In genomic region chr2:93809931-93810330, GRCm38 (mm10) we compare ENCODE assay signal across 8 mouse cellular contexts. TPM values are rescaled to one million over a fixed set of nuclear protein-coding genes. Genes with fewer than 3 reads are reported as not detected.
DNase-seq lines count a peak whose midpoint lies in the region; ATAC-seq and TF ChIP-seq lines count a peak whose summit lies in the region.

No protein-coding gene starts in this region.

- no peak overlapping the region for H3K4me2 ChIP-seq in midbrain, embryonic 14.5 days (ENCODE audit: low read length)
- no peak overlapping the region for H3K4me2 ChIP-seq in midbrain, embryonic 16.5 days (ENCODE audit: low read length)
- no peak overlapping the region for H3K4me2 ChIP-seq in hindbrain, embryonic 16.5 days (ENCODE audit: low read length)

- peak; percentile 96 for TF ChIP-seq CTCF in cerebellum, adult 2 months (IDR thresholded peaks at IDR 0.05; ENCODE audit: borderline replicate concordance, insufficient read depth, low read depth, low read length)

- 12% methylated on average over 2 of the region's 2 CpGs for WGBS in midbrain, embryonic 14.5 days
- WGBS in midbrain, embryonic 16.5 days = 8% methylated on average over 2 of the region's 2 CpGs
- WGBS in cerebellum, adult 2 months = 8% methylated on average over 2 of the region's 2 CpGs
- 10% methylated on average over 2 of the region's 2 CpGs for WGBS in hindbrain, embryonic 16.5 days

- no peaks in the 10 kb centered on the region for H3K9me3 ChIP-seq in midbrain, embryonic 14.5 days (ENCODE audit: control insufficient read depth, low read length)
- H3K9me3 ChIP-seq in midbrain, embryonic 16.5 days (replicated peaks; ENCODE audit: control insufficient read depth, low read length, poor library complexity, severe bottlenecking) = no peaks in the 10 kb centered on the region
- H3K9me3 ChIP-seq in hindbrain, embryonic 16.5 days (ENCODE audit: control insufficient read depth, low read length) = no peaks in the 10 kb centered on the region

- TF ChIP-seq POLR2A in cerebellum, adult 2 months (IDR thresholded peaks at IDR 0.05; ENCODE audit: borderline replicate concordance, insufficient read depth, low read length) = no peak

- H3K4me3 ChIP-seq in midbrain, embryonic 14.5 days (replicated peaks; ENCODE audit: low read depth, low read length) = no peak overlapping the region
- no peak overlapping the region for H3K4me3 ChIP-seq in midbrain, embryonic 16.5 days (ENCODE audit: low read depth, low read length)
- H3K4me3 ChIP-seq in cerebellum, adult 2 months (replicated peaks; ENCODE audit: insufficient read depth, low read depth, low read length) = no peak overlapping the region
- H3K4me3 ChIP-seq in hindbrain, embryonic 16.5 days (ENCODE audit: low read length) = no peak overlapping the region

- ATAC-seq in midbrain, embryonic 14.5 days (ENCODE audit: low FRiP score, low TSS enrichment) = no peak
- no peak for ATAC-seq in midbrain, embryonic 16.5 days
- ATAC-seq in hindbrain, embryonic 16.5 days = peak; percentile 40; the same call in 1 of the 2 replicates
- peak; percentile 92 for ATAC-seq in megakaryocyte progenitor cell, adult 5-6 weeks (replicated peaks; ENCODE audit: poor library complexity)

- no peak overlapping the region for H3K9ac ChIP-seq in midbrain, embryonic 14.5 days (replicated peaks; ENCODE audit: low read length)
- H3K9ac ChIP-seq in midbrain, embryonic 16.5 days (ENCODE audit: low read depth, low read length) = no peak overlapping the region
- H3K9ac ChIP-seq in hindbrain, embryonic 16.5 days (ENCODE audit: low read depth, low read length) = no peak overlapping the region

- intact Hi-C loops in left cerebral cortex, postnatal 25 days (cut with DNase I) = no loop called here

- no peak overlapping the region for H3K27ac ChIP-seq in midbrain, embryonic 14.5 days (replicated peaks; ENCODE audit: low read depth, low read length)
- no peak overlapping the region for H3K27ac ChIP-seq in midbrain, embryonic 16.5 days (ENCODE audit: low read length)
- no peak overlapping the region for H3K27ac ChIP-seq in cerebellum, adult 2 months (ENCODE audit: insufficient read depth, low read length)
- no peak overlapping the region for H3K27ac ChIP-seq in hindbrain, embryonic 16.5 days (ENCODE audit: low read depth, low read length)

- peak; percentile 39 to 72 for DNase-seq in adrenal gland, adult (ENCODE audit: inconsistent age in 2 of 2, low spot score in 1 of 2)
- DNase-seq in adrenal gland, postnatal 4 days (ENCODE audit: low spot score in 2 of 2) = no peak
- DNase-seq in midbrain, embryonic 14.5 days = peak; percentile 55
- DNase-seq in cerebellum, adult 2 months = peak; percentile 52 to 61
- DNase-seq in left cerebral cortex, postnatal 25 days (ENCODE audit: low spot score in 2 of 2) = no peak

- no peaks in the 10 kb centered on the region for H3K27me3 ChIP-seq in midbrain, embryonic 14.5 days (ENCODE audit: control insufficient read depth, insufficient read depth, low read length)
- no peaks in the 10 kb centered on the region for H3K27me3 ChIP-seq in midbrain, embryonic 16.5 days (ENCODE audit: control insufficient read depth, insufficient read depth, low read depth, low read length)
- no peaks in the 10 kb centered on the region for H3K27me3 ChIP-seq in cerebellum, adult 2 months (ENCODE audit: control insufficient read depth, insufficient read depth, low read length)
- H3K27me3 ChIP-seq in hindbrain, embryonic 16.5 days (replicated peaks; ENCODE audit: control insufficient read depth, insufficient read depth, low read length) = no peaks in the 10 kb centered on the region

- peaks cover 71% of the 10 kb centered on the region for H3K36me3 ChIP-seq in midbrain, embryonic 14.5 days (ENCODE audit: control insufficient read depth, insufficient read depth, low read length)
- peaks cover 24% of the 10 kb centered on the region for H3K36me3 ChIP-seq in midbrain, embryonic 16.5 days (ENCODE audit: control insufficient read depth, insufficient read depth, low read length)
- peaks cover 31% of the 10 kb centered on the region for H3K36me3 ChIP-seq in hindbrain, embryonic 16.5 days (ENCODE audit: control insufficient read depth, insufficient read depth, low read length)

- no peaks in the 10 kb centered on the region for H3K4me1 ChIP-seq in midbrain, embryonic 14.5 days (ENCODE audit: control insufficient read depth, insufficient read depth, low read length)
- H3K4me1 ChIP-seq in midbrain, embryonic 16.5 days (ENCODE audit: control insufficient read depth, insufficient read depth, low read length) = no peaks in the 10 kb centered on the region
- peaks cover 16% of the 10 kb centered on the region for H3K4me1 ChIP-seq in cerebellum, adult 2 months (ENCODE audit: control insufficient read depth, insufficient read depth, low read length)
- no peaks in the 10 kb centered on the region for H3K4me1 ChIP-seq in hindbrain, embryonic 16.5 days (ENCODE audit: control insufficient read depth, insufficient read depth, low read depth, low read length)

RNA-seq across cellular contexts. Expression of gene Ext2, which starts 12.4 kb away (rescaled TPM):
- 100 to 1,000 TPM; 108 to 118 TPM for total RNA-seq in adrenal gland, postnatal 4 days (2021)
- polyA plus RNA-seq in midbrain, embryonic 14.5 days (2014; fragmentation: Nextera tagmentation; extraction: Ambion mirVana) = 61.0 and 69.9 TPM in 2 replicates
- polyA plus RNA-seq in midbrain, embryonic 16.5 days (2015; fragmentation: Nextera tagmentation; extraction: Ambion mirVana) = 71.3 and 74.9 TPM in 2 replicates
- polyA plus RNA-seq in cerebellum, adult 2 months (2012; rRNA removed) = 40.1 and 42.3 TPM in 2 replicates
- 68.2 and 81.9 TPM in 2 replicates for polyA plus RNA-seq in hindbrain, embryonic 16.5 days (2015; fragmentation: Nextera tagmentation; extraction: Ambion mirVana)
- 40.6 and 41.3 TPM in 2 replicates for total RNA-seq in megakaryocyte progenitor cell, adult 5-6 weeks (2015)
- total RNA-seq in megakaryocyte progenitor cell, adult 5-6 weeks (2017) = 26.1 and 28.7 TPM in 2 replicates
- total RNA-seq in left cerebral cortex, postnatal 25 days (2021) = 10 to 100 TPM; 51.2 to 53.0 TPM

RNA-seq across cellular contexts. Expression of gene Accs, which starts 39.8 kb away (rescaled TPM):
- 10 to 100 TPM; 21.0 to 24.5 TPM for total RNA-seq in adrenal gland, postnatal 4 days (2021)
- polyA plus RNA-seq in midbrain, embryonic 14.5 days (2014; fragmentation: Nextera tagmentation; extraction: Ambion mirVana) = 4.9 and 5.6 TPM in 2 replicates
- 4.3 and 4.5 TPM in 2 replicates for polyA plus RNA-seq in midbrain, embryonic 16.5 days (2015; fragmentation: Nextera tagmentation; extraction: Ambion mirVana)
- polyA plus RNA-seq in cerebellum, adult 2 months (2012; rRNA removed) = 10.6 and 12.8 TPM in 2 replicates
- polyA plus RNA-seq in hindbrain, embryonic 16.5 days (2015; fragmentation: Nextera tagmentation; extraction: Ambion mirVana) = 4.0 and 6.3 TPM in 2 replicates
- total RNA-seq in megakaryocyte progenitor cell, adult 5-6 weeks (2015) = 11.0 and 12.1 TPM in 2 replicates
- 11.3 and 16.5 TPM in 2 replicates for total RNA-seq in megakaryocyte progenitor cell, adult 5-6 weeks (2017)
- total RNA-seq in left cerebral cortex, postnatal 25 days (2021) = 1 to 10 TPM; 2.4 to 3.6 TPM

RNA-seq across cellular contexts. Expression of gene Accsl, which starts 59.0 kb away (rescaled TPM):
- total RNA-seq in adrenal gland, postnatal 4 days (2021) = under 1 TPM; 0.22 to 0.99 TPM
- polyA plus RNA-seq in midbrain, embryonic 14.5 days (2014; fragmentation: Nextera tagmentation; extraction: Ambion mirVana) = 0.18 and 0.19 TPM in 2 replicates
- polyA plus RNA-seq in midbrain, embryonic 16.5 days (2015; fragmentation: Nextera tagmentation; extraction: Ambion mirVana) = 0.21 TPM in 1 of 2 replicates, not detected in the other
- polyA plus RNA-seq in cerebellum, adult 2 months (2012; rRNA removed) = 0.72 and 1.1 TPM in 2 replicates
- 0.40 TPM in 1 of 2 replicates, not detected in the other for polyA plus RNA-seq in hindbrain, embryonic 16.5 days (2015; fragmentation: Nextera tagmentation; extraction: Ambion mirVana)
- total RNA-seq in megakaryocyte progenitor cell, adult 5-6 weeks (2015) = not detected in 2 replicates
- total RNA-seq in megakaryocyte progenitor cell, adult 5-6 weeks (2017) = not detected in 2 replicates
- not detected for total RNA-seq in left cerebral cortex, postnatal 25 days (2021)

Comparison
In these comparisons a context has a peak if more than half of its experiments do, and no peak if none do; other contexts are left out.
1. DNase-seq: peak in adrenal gland, adult (2 of 2), midbrain, embryonic 14.5 days (single experiment) and cerebellum, adult 2 months (2 of 2); none in adrenal gland, postnatal 4 days (0 of 2) and left cerebral cortex, postnatal 25 days (0 of 2).
2. ATAC-seq: peak in hindbrain, embryonic 16.5 days (single experiment) and megakaryocyte progenitor cell, adult 5-6 weeks (single experiment); none in midbrain, embryonic 14.5 days (single experiment) and midbrain, embryonic 16.5 days (single experiment).